21 mouse cellular contexts compared by ENCODE assay signal in the genomic region with DNA sequence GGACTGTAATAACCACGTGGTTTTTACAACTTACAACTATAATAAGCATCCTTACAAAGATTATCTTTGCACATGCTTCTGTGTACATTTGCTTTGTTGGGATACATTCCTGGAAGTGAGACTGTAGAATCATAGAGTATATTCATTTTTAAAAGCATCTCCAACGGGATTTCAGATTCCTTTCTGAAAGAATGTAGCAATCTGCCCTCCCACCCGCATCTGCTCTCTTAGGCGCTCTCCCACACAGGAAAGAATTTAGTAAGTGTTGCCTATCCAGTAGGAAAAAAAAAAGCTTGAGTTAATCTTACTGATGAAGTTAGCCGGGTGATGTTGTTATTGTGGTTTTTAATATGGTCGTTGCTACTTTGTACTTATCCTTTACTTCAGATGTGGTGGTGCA.
A peak's percentile ranks its signal among the peaks of the same experiment; 100 is the strongest.
DNase-seq lines count a peak whose midpoint lies in the region; ATAC-seq lines count a peak whose summit lies in the region.
"Had no signal": no experiment of that assay in that cellular context is flagged by ENCODE, and none has a peak within 500 bp of the region (broad histone marks: within the 10 kb centered on the region; RNA-seq: fewer than 3 reads in every experiment).

No protein-coding gene starts in this region.

- H3K27ac ChIP-seq in heart, embryonic 15.5 days, result no peak overlapping the region
- H3K27ac ChIP-seq in forebrain, embryonic 11.5 days (ENCODE audit: low read depth, low read length), result no peak overlapping the region
- H3K27ac ChIP-seq: hindbrain, embryonic 12.5 days; midbrain, embryonic 15.5 days had no signal

- no peak overlapping the region for H3K9ac ChIP-seq in heart, embryonic 15.5 days
- no peak overlapping the region for H3K9ac ChIP-seq in forebrain, embryonic 11.5 days (ENCODE audit: low read length)

- ATAC-seq in heart, embryonic 15.5 days (replicated peaks; ENCODE audit: insufficient number of reproducible peaks, insufficient read depth, low FRiP score, low read depth), result no peak
- ATAC-seq in forebrain, embryonic 11.5 days (replicated peaks; ENCODE audit: low FRiP score), result no peak

- DNase-seq in heart, adult 9 months (ENCODE audit: low spot score in 2 of 2), result no peak
- peak; percentile 45 to 56 for DNase-seq in layer of hippocampus, adult 8-10 months (ENCODE audit: low spot score in 2 of 2)
- no peak for DNase-seq in layer of hippocampus, postnatal 36 days
- peak; percentile 44 for DNase-seq in testis, postnatal 14 days (ENCODE audit: low spot score)
- no peak for DNase-seq in testis, postnatal 10 days (ENCODE audit: low spot score)
- no peak for DNase-seq in forebrain, embryonic 11.5 days (ENCODE audit: low spot score)
- DNase-seq: adrenal gland, postnatal 36 days; B cell, adult 2 months; cerebellum, adult 18-20 months; cerebellum, postnatal 36 days; gastrocnemius, postnatal 25 days; heart, postnatal 10 days; kidney, adult 9 months; lung, adult 2 months; thymus, postnatal 4 days had no signal

- H3K4me3 ChIP-seq in heart, embryonic 15.5 days, result no peak overlapping the region
- H3K4me3 ChIP-seq in forebrain, embryonic 11.5 days (ENCODE audit: low read depth, low read length), result no peak overlapping the region

- H3K36me3 ChIP-seq in heart, embryonic 15.5 days, result no peaks in the 10 kb centered on the region
- no peaks in the 10 kb centered on the region for H3K36me3 ChIP-seq in forebrain, embryonic 11.5 days (ENCODE audit: control insufficient read depth, insufficient read depth, low read length)
- H3K36me3 ChIP-seq: forebrain, embryonic 10.5 days; hindbrain, embryonic 12.5 days; midbrain, embryonic 15.5 days; neural tube, embryonic 15.5 days had no signal

- WGBS in heart, embryonic 15.5 days, result 60% methylated on average over 6 of the region's 6 CpGs
- WGBS in forebrain, embryonic 11.5 days, result 82% methylated on average over 6 of the region's 6 CpGs

- H3K27me3 ChIP-seq in heart, embryonic 15.5 days, result 0 out of 2 replicates have a peak, but pooled peaks cover 7% of the 10 kb centered on the region
- H3K27me3 ChIP-seq in forebrain, embryonic 11.5 days (ENCODE audit: control insufficient read depth, insufficient read depth, low read length), result no peaks in the 10 kb centered on the region
- H3K27me3 ChIP-seq: hindbrain, embryonic 12.5 days; midbrain, embryonic 15.5 days; neural tube, embryonic 15.5 days had no signal

- H3K4me2 ChIP-seq in heart, embryonic 15.5 days, result peak overlapping the region; percentile 77; the same call in 1 of the 2 replicates
- no peak overlapping the region for H3K4me2 ChIP-seq in forebrain, embryonic 11.5 days (ENCODE audit: low read depth, low read length, severe bottlenecking)

- H3K4me1 ChIP-seq in heart, embryonic 15.5 days (replicated peaks), result peaks cover 14% of the 10 kb centered on the region; the same call in 1 of the 2 replicates
- no peaks in the 10 kb centered on the region; the same call in 1 of the 2 replicates for H3K4me1 ChIP-seq in forebrain, embryonic 11.5 days (replicated peaks; ENCODE audit: control insufficient read depth, insufficient read depth, low read length)

- no peaks in the 10 kb centered on the region for H3K9me3 ChIP-seq in heart, embryonic 15.5 days (replicated peaks)
- H3K9me3 ChIP-seq in forebrain, embryonic 11.5 days (ENCODE audit: control insufficient read depth, low read length), result no peaks in the 10 kb centered on the region
- H3K9me3 ChIP-seq: forebrain, embryonic 10.5 days; hindbrain, embryonic 12.5 days; megakaryocyte, embryonic 14.5 days; midbrain, embryonic 15.5 days; neural tube, embryonic 15.5 days had no signal

Comparison
In these comparisons a context has a peak if more than half of its experiments do, and no peak if none do; other contexts are left out.
1. DNase-seq: peak in layer of hippocampus, adult 8-10 months (2 of 2) and testis, postnatal 14 days (single experiment); none in heart, adult 9 months (0 of 2), layer of hippocampus, postnatal 36 days (0 of 2), testis, postnatal 10 days (single experiment) and forebrain, embryonic 11.5 days (single experiment).